8 mouse cellular contexts compared by ENCODE assay signal in genomic region chr7:31149271-31149670, GRCm38 (mm10). TPM values are rescaled to one million over a fixed set of nuclear protein-coding genes. Genes with fewer than 3 reads are reported as not detected.
DNase-seq lines count a peak whose midpoint lies in the region; ATAC-seq and TF ChIP-seq lines count a peak whose summit lies in the region.

No protein-coding gene starts in this region.

- 12% methylated on average over 9 of the region's 9 CpGs for WGBS in cerebellum, adult 2 months
- WGBS in spleen, adult 2 months: 9% methylated on average over 9 of the region's 9 CpGs
- WGBS in limb, embryonic 13.5 days: 44% methylated on average over 9 of the region's 9 CpGs
- 27% methylated on average over 9 of the region's 9 CpGs for WGBS in stomach, embryonic 15.5 days

- H3K9ac ChIP-seq in limb, embryonic 13.5 days: peak overlapping the region; percentile 96
- no peak overlapping the region for H3K9ac ChIP-seq in stomach, embryonic 15.5 days

- peaks cover 6% of the 10 kb centered on the region for H3K4me1 ChIP-seq in cerebellum, adult 2 months (ENCODE audit: control insufficient read depth, insufficient read depth, low read length)
- H3K4me1 ChIP-seq in spleen, adult 2 months (ENCODE audit: control insufficient read depth, insufficient read depth, insufficient read length): peaks cover 22% of the 10 kb centered on the region; the same call in 1 of the 2 replicates
- H3K4me1 ChIP-seq in limb, embryonic 13.5 days: peaks cover 40% of the 10 kb centered on the region
- peaks cover 53% of the 10 kb centered on the region for H3K4me1 ChIP-seq in stomach, embryonic 15.5 days

- H3K27ac ChIP-seq in cerebellum, adult 2 months (ENCODE audit: insufficient read depth, low read length): peak overlapping the region; percentile 31; the same call in 1 of the 2 replicates
- peak overlapping the region; percentile 95 for H3K27ac ChIP-seq in spleen, adult 2 months (ENCODE audit: insufficient read depth, low read length)
- H3K27ac ChIP-seq in limb, embryonic 13.5 days: peak overlapping the region; percentile 95; the same call in 1 of the 2 replicates
- peak overlapping the region; percentile 92 for H3K27ac ChIP-seq in stomach, embryonic 15.5 days

- H3K9me3 ChIP-seq in limb, embryonic 13.5 days: no peaks in the 10 kb centered on the region
- no peaks in the 10 kb centered on the region for H3K9me3 ChIP-seq in stomach, embryonic 15.5 days

- TF ChIP-seq CTCF in cerebellum, adult 2 months (IDR thresholded peaks at IDR 0.05; ENCODE audit: borderline replicate concordance, insufficient read depth, low read depth, low read length): no peak
- TF ChIP-seq CTCF in spleen, adult 2 months (IDR thresholded peaks at IDR 0.05; ENCODE audit: extremely low read depth, insufficient read depth, insufficient read length, insufficient replicate concordance): no peak

- ATAC-seq in limb, embryonic 13.5 days (ENCODE audit: low FRiP score, low read depth): no peak
- ATAC-seq in stomach, embryonic 15.5 days (ENCODE audit: insufficient read depth, low FRiP score, low read depth): no peak

- H3K27me3 ChIP-seq in cerebellum, adult 2 months (ENCODE audit: control insufficient read depth, insufficient read depth, low read length): no peaks in the 10 kb centered on the region
- no peaks in the 10 kb centered on the region for H3K27me3 ChIP-seq in spleen, adult 2 months (ENCODE audit: control insufficient read depth, insufficient read depth, low read length)
- H3K27me3 ChIP-seq in limb, embryonic 13.5 days: no peaks in the 10 kb centered on the region
- H3K27me3 ChIP-seq in stomach, embryonic 15.5 days (replicated peaks): no peaks in the 10 kb centered on the region

- H3K36me3 ChIP-seq in spleen, adult 2 months (ENCODE audit: control insufficient read depth, insufficient read depth, low read length): no peaks in the 10 kb centered on the region
- H3K36me3 ChIP-seq in limb, embryonic 13.5 days: peaks cover 23% of the 10 kb centered on the region
- no peaks in the 10 kb centered on the region for H3K36me3 ChIP-seq in stomach, embryonic 15.5 days

- peak overlapping the region; percentile 63 for H3K4me3 ChIP-seq in cerebellum, adult 2 months (replicated peaks; ENCODE audit: insufficient read depth, low read depth, low read length)
- H3K4me3 ChIP-seq in spleen, adult 2 months (ENCODE audit: extremely low read depth, insufficient read depth, insufficient read length): peak overlapping the region; percentile 93
- H3K4me3 ChIP-seq in limb, embryonic 13.5 days: peak overlapping the region; percentile 87
- peak overlapping the region; percentile 81 for H3K4me3 ChIP-seq in stomach, embryonic 15.5 days (replicated peaks)

- DNase-seq in cerebellum, adult 2 months: no peak
- DNase-seq in cerebellum, postnatal 14 days: no peak
- DNase-seq in spleen, adult 2 months (ENCODE audit: low read depth in 1 of 2, low spot score in 2 of 2): no peak
- no peak for DNase-seq in spleen, postnatal 14 days (ENCODE audit: low spot score in 2 of 2)
- DNase-seq in ovary, adult 18-20 months (ENCODE audit: low spot score): no peak
- DNase-seq in urinary bladder, postnatal 14 days (ENCODE audit: low spot score): no peak

- H3K4me2 ChIP-seq in limb, embryonic 13.5 days (replicated peaks): peak overlapping the region; percentile 87
- peak overlapping the region; percentile 71 for H3K4me2 ChIP-seq in stomach, embryonic 15.5 days

- TF ChIP-seq POLR2A in cerebellum, adult 2 months (IDR thresholded peaks at IDR 0.05; ENCODE audit: borderline replicate concordance, insufficient read depth, low read length): no peak
- no peak for TF ChIP-seq POLR2A in spleen, adult 2 months (IDR thresholded peaks at IDR 0.05; ENCODE audit: low read depth, low read length)

RNA-seq across cellular contexts. Expression of gene Gramd1a, which starts 6.4 kb away (rescaled TPM):
- 148 and 153 TPM in 2 replicates for polyA plus RNA-seq in cerebellum, adult 2 months (2012; rRNA removed)
- 325 and 338 TPM in 2 replicates for polyA plus RNA-seq in spleen, adult 2 months (2012; rRNA removed)
- polyA plus RNA-seq in limb, embryonic 13.5 days (2015; fragmentation: Nextera tagmentation; extraction: Ambion mirVana): 79.8 and 83.2 TPM in 2 replicates
- polyA plus RNA-seq in stomach, embryonic 15.5 days (2015; fragmentation: Nextera tagmentation; extraction: Ambion mirVana): 52.6 and 54.6 TPM in 2 replicates

RNA-seq across cellular contexts. Expression of gene Scn1b, which starts 22.5 kb away (rescaled TPM):
- polyA plus RNA-seq in cerebellum, adult 2 months (2012; rRNA removed): 1,376 and 1,380 TPM in 2 replicates
- polyA plus RNA-seq in spleen, adult 2 months (2012; rRNA removed): 41.6 and 48.4 TPM in 2 replicates
- polyA plus RNA-seq in limb, embryonic 13.5 days (2015; fragmentation: Nextera tagmentation; extraction: Ambion mirVana): 4.1 and 4.5 TPM in 2 replicates
- 2.1 and 2.9 TPM in 2 replicates for polyA plus RNA-seq in stomach, embryonic 15.5 days (2015; fragmentation: Nextera tagmentation; extraction: Ambion mirVana)

RNA-seq across cellular contexts. Expression of gene Hpn, which starts 34.2 kb away (rescaled TPM):
- polyA plus RNA-seq in cerebellum, adult 2 months (2012; rRNA removed): 9.4 and 10.8 TPM in 2 replicates
- 22.1 and 26.8 TPM in 2 replicates for polyA plus RNA-seq in spleen, adult 2 months (2012; rRNA removed)
- 3.0 and 3.2 TPM in 2 replicates for polyA plus RNA-seq in limb, embryonic 13.5 days (2015; fragmentation: Nextera tagmentation; extraction: Ambion mirVana)
- polyA plus RNA-seq in stomach, embryonic 15.5 days (2015; fragmentation: Nextera tagmentation; extraction: Ambion mirVana): 35.3 and 36.9 TPM in 2 replicates

Comparison
In these comparisons a context has a peak if more than half of its experiments do, and no peak if none do; other contexts are left out.
1. H3K27ac ChIP-seq: peak in every context shown above with its lines; median percentile 95 in spleen, adult 2 months; 95 in limb, embryonic 13.5 days; 92 in stomach, embryonic 15.5 days; 31 in cerebellum, adult 2 months.
2. RNA of gene Scn1b, which starts 22.5 kb away (polyA plus RNA-seq): 1,376 to 1,380 TPM in cerebellum, adult 2 months; 41.6 to 48.4 TPM in spleen, adult 2 months, 4.1 to 4.5 TPM in limb, embryonic 13.5 days and 2.1 to 2.9 TPM in stomach, embryonic 15.5 days; every median in the first group is over 10 times any median in the second.
3. Peak in every context shown above with its lines, with median percentiles within 50 percentile points of each other: H3K4me3 ChIP-seq.